Mouse (Mus musculus) forebrain, embryonic 13.5 days (tissue): Measurements from ENCODE around the gene Gm20388. TPM values are rescaled to one million over a fixed set of nuclear protein-coding genes. Genes with fewer than 3 reads are reported as not detected.
A peak's percentile ranks its signal among the peaks of the same experiment; 100 is the strongest.

Source experiments
- ATAC-seq: fragments of 200-750 bp; cut with Nextera tagmentation; 2 replicates; pipeline ENCODE4 v1.8.0; 2017
- H3K27ac ChIP-seq: fragments of 300-500 bp; sonication (generic); 2 replicates; pipeline ENCODE4 v1.5.1; 2015; ENCODE audit warnings: inconsistent platforms, mild to moderate bottlenecking, moderate library complexity
- H3K27me3 ChIP-seq: fragments of 300-500 bp; sonication (generic); 2 replicates; pipeline ENCODE4 v1.6.1; 2015; ENCODE audit warnings: mild to moderate bottlenecking, inconsistent platforms
- H3K36me3 ChIP-seq: fragments of 300-500 bp; sonication (generic); 2 replicates; pipeline ENCODE4 v1.6.1; 2015; ENCODE audit warnings: mild to moderate bottlenecking, inconsistent platforms; ENCODE audit not compliant: poor library complexity, severe bottlenecking
- H3K4me1 ChIP-seq: fragments of 300-500 bp; sonication (generic); 2 replicates; pipeline ENCODE4 v1.6.1; 2015; ENCODE audit warnings: inconsistent platforms
- H3K4me2 ChIP-seq: fragments of 300-500 bp; sonication (generic); 2 replicates; pipeline ENCODE4 v1.6.1; 2015; ENCODE audit warnings: inconsistent platforms, mild to moderate bottlenecking, moderate library complexity
- H3K4me3 ChIP-seq: fragments of 300-500 bp; sonication (generic); 2 replicates; pipeline ENCODE4 v1.5.1; 2015; ENCODE audit warnings: mild to moderate bottlenecking, inconsistent platforms
- H3K9ac ChIP-seq: fragments of 300-500 bp; sonication (generic); 2 replicates; pipeline ENCODE4 v1.6.1; 2015; ENCODE audit warnings: mild to moderate bottlenecking, inconsistent platforms
- H3K9me3 ChIP-seq: fragments of 300-500 bp; sonication (generic); replicated peaks from 2 replicates; pipeline ENCODE4 v1.6.1; 2016; ENCODE audit warnings: inconsistent platforms
- WGBS: fragments of 180-500 bp; shearing (Covaris S2); methylation state at CpG from one replicate; pipeline ENCODE4 v1.1.7; 2015; 5-methylcytosine and 5-hydroxymethylcytosine counted together
- polyA plus RNA-seq: library from polyadenylated mRNA; unstranded; fragments of >200 nt; fragmentation: Nextera tagmentation; extraction: Ambion mirVana; gene quantifications from 2 replicates; pipeline ENCODE4 v1.2.1, GENCODE M21; 2015

The Gm20388 gene
- polyA plus RNA-seq, 1 experiment from 2014 or later, result 5.6 TPM

- 81% methylated on average over 11 of the region's 11 CpGs for WGBS
- H3K9ac ChIP-seq, result no peak overlapping the region
- no peaks in the 10 kb centered on the region for H3K27me3 ChIP-seq
- no peak overlapping the region for H3K27ac ChIP-seq
- H3K4me2 ChIP-seq, result no peak overlapping the region
- no peaks in the 10 kb centered on the region for H3K36me3 ChIP-seq
- no peaks in the 10 kb centered on the region for H3K9me3 ChIP-seq
- peaks cover 22% of the 10 kb centered on the region for H3K4me1 ChIP-seq
- H3K4me3 ChIP-seq, result no peak overlapping the region
- no peak for ATAC-seq
Measured at GRCm38 (mm10) chr8:120208113-120208512, 297.5 kb downstream of the Gm20388 start.

- WGBS, result 15% methylated on average over 4 of the region's 4 CpGs
- Histone ChIP-seq H3K4me3 (no peak overlapping the region), H3K4me2 (no peak overlapping the region), H3K9me3 (no peaks in the 10 kb centered on the region), H3K27ac (no peak overlapping the region), H3K9ac (no peak overlapping the region), H3K4me1 (peaks cover 30% of the 10 kb centered on the region), H3K36me3 (no peaks in the 10 kb centered on the region), H3K27me3 (no peaks in the 10 kb centered on the region)
- 0 out of 2 replicates have a peak, but pooled peaks have one; percentile 21 for ATAC-seq
Measured at GRCm38 (mm10) chr8:120211345-120211744, 300.7 kb downstream of the Gm20388 start.

- Histone ChIP-seq H3K36me3 (no peaks in the 10 kb centered on the region), H3K9me3 (no peaks in the 10 kb centered on the region), H3K4me3 (no peak overlapping the region), H3K27me3 (no peaks in the 10 kb centered on the region), H3K4me2 (no peak overlapping the region), H3K27ac (no peak overlapping the region), H3K9ac (no peak overlapping the region), H3K4me1 (peaks cover 42% of the 10 kb centered on the region)
- WGBS, result 92% methylated on average over 7 of the region's 7 CpGs
- ATAC-seq, result no peak
Measured at GRCm38 (mm10) chr8:120212596-120212995, 302.0 kb downstream of the Gm20388 start.

- peaks cover 46% of the 10 kb centered on the region for H3K4me1 ChIP-seq
- no peak for ATAC-seq
- H3K4me3 ChIP-seq, result no peak overlapping the region
- no peak overlapping the region for H3K4me2 ChIP-seq
- 93% methylated on average over 3 of the region's 3 CpGs for WGBS
- no peaks in the 10 kb centered on the region for H3K27me3 ChIP-seq
- H3K9me3 ChIP-seq, result no peaks in the 10 kb centered on the region
- no peak overlapping the region for H3K27ac ChIP-seq
- H3K9ac ChIP-seq, result no peak overlapping the region
- no peaks in the 10 kb centered on the region for H3K36me3 ChIP-seq
Measured at GRCm38 (mm10) chr8:120213229-120213628, 302.6 kb downstream of the Gm20388 start.

- Histone ChIP-seq H3K4me3 (no peak overlapping the region), H3K9me3 (no peaks in the 10 kb centered on the region), H3K4me2 (no peak overlapping the region), H3K27ac (no peak overlapping the region), H3K27me3 (no peaks in the 10 kb centered on the region), H3K4me1 (peaks cover 46% of the 10 kb centered on the region), H3K36me3 (no peaks in the 10 kb centered on the region), H3K9ac (no peak overlapping the region)
- 68% methylated on average over 5 of the region's 5 CpGs for WGBS
- ATAC-seq, result no peak
Measured at GRCm38 (mm10) chr8:120213939-120214338, 303.3 kb downstream of the Gm20388 start.

- no peak overlapping the region for H3K9ac ChIP-seq
- H3K4me2 ChIP-seq, result no peak overlapping the region
- H3K9me3 ChIP-seq, result no peaks in the 10 kb centered on the region
- no peaks in the 10 kb centered on the region for H3K36me3 ChIP-seq
- 54% methylated on average over 7 of the region's 7 CpGs for WGBS
- H3K27me3 ChIP-seq, result no peaks in the 10 kb centered on the region
- ATAC-seq, result no peak
- H3K4me3 ChIP-seq, result no peak overlapping the region
- H3K27ac ChIP-seq, result peak overlapping the region; percentile 5; the same call in 1 of the 2 replicates
- H3K4me1 ChIP-seq, result peaks cover 38% of the 10 kb centered on the region
Measured at GRCm38 (mm10) chr8:120215416-120216141, 304.9 kb downstream of the Gm20388 start.

GRCm38 (mm10) chr8:120216855-120217830 lies 306.5 kb downstream of the Gm20388 start:
- no peak overlapping the region for H3K4me3 ChIP-seq
- H3K4me2 ChIP-seq, result peak overlapping the region; percentile 27
- H3K27me3 ChIP-seq, result no peaks in the 10 kb centered on the region
- H3K27ac ChIP-seq, result peak overlapping the region; percentile 65
- H3K36me3 ChIP-seq, result no peaks in the 10 kb centered on the region
- WGBS, result 21% methylated on average over 13 of the region's 13 CpGs
- H3K9ac ChIP-seq, result peak overlapping the region; percentile 41; the same call in 1 of the 2 replicates
- H3K9me3 ChIP-seq, result no peaks in the 10 kb centered on the region
- peak; percentile 91 for ATAC-seq
- peaks cover 29% of the 10 kb centered on the region for H3K4me1 ChIP-seq

- Histone ChIP-seq H3K36me3 (no peaks in the 10 kb centered on the region), H3K27ac (no peak overlapping the region), H3K4me2 (no peak overlapping the region), H3K9ac (peak overlapping the region; percentile 12; the same call in 1 of the 2 replicates), H3K27me3 (no peaks in the 10 kb centered on the region), H3K4me1 (peaks cover 40% of the 10 kb centered on the region), H3K9me3 (no peaks in the 10 kb centered on the region), H3K4me3 (no peak overlapping the region)
- 74% methylated on average over 11 of the region's 11 CpGs for WGBS
- ATAC-seq, result no peak
Measured at GRCm38 (mm10) chr8:120222548-120222947, 311.9 kb downstream of the Gm20388 start.

GRCm38 (mm10) chr8:120224521-120225420 lies 314.1 kb downstream of the Gm20388 start:
- H3K9me3 ChIP-seq, result no peaks in the 10 kb centered on the region
- H3K27me3 ChIP-seq, result peaks cover 7% of the 10 kb centered on the region
- H3K9ac ChIP-seq, result peak overlapping the region; percentile 40; the same call in 1 of the 2 replicates
- H3K4me3 ChIP-seq, result no peak overlapping the region
- ATAC-seq, result no peak
- H3K4me2 ChIP-seq, result no peak overlapping the region
- H3K36me3 ChIP-seq, result no peaks in the 10 kb centered on the region
- WGBS, result 42% methylated on average over 11 of the region's 11 CpGs
- H3K27ac ChIP-seq, result 0 out of 2 replicates have a peak overlapping the region, but pooled peaks have one; percentile 26
- peaks cover 51% of the 10 kb centered on the region for H3K4me1 ChIP-seq

GRCm38 (mm10) chr8:120225421-120226151 lies 314.9 kb downstream of the Gm20388 start:
- no peaks in the 10 kb centered on the region for H3K9me3 ChIP-seq
- peak overlapping the region; percentile 26; the same call in 1 of the 2 replicates for H3K27ac ChIP-seq
- no peak overlapping the region for H3K4me2 ChIP-seq
- peaks cover 15% of the 10 kb centered on the region for H3K27me3 ChIP-seq
- no peaks in the 10 kb centered on the region for H3K36me3 ChIP-seq
- H3K9ac ChIP-seq, result peak overlapping the region; percentile 27; the same call in 1 of the 2 replicates
- no peak for ATAC-seq
- WGBS, result 23% methylated on average over 10 of the region's 10 CpGs
- peaks cover 59% of the 10 kb centered on the region for H3K4me1 ChIP-seq
- no peak overlapping the region for H3K4me3 ChIP-seq
